Mouse (Mus musculus): ENCODE measurements around the gene Tbc1d14. TPM values are rescaled to one million over a fixed set of nuclear protein-coding genes. Genes with fewer than 3 reads are reported as not detected.

Tbc1d14 gene
- polyA plus RNA-seq, 1 experiment from 2014 or later, result 49.9 TPM

- Histone ChIP-seq H3K4me1 (ENCODE audit: control insufficient read depth, insufficient read depth, low read length) (peaks cover 20% of the 10 kb centered on the region), H3K27ac (ENCODE audit: low read depth, low read length) (peak overlapping the region; percentile 70), H3K27me3 (ENCODE audit: control insufficient read depth, insufficient read depth, low read length) (no peaks in the 10 kb centered on the region), H3K4me2 (replicated peaks; ENCODE audit: low read depth, low read length) (no peak overlapping the region), H3K4me3 (ENCODE audit: low read length) (no peak overlapping the region), H3K36me3 (ENCODE audit: control insufficient read depth, insufficient read depth, low read length) (peaks cover 14% of the 10 kb centered on the region), H3K9me3 (ENCODE audit: control insufficient read depth, low read length) (no peaks in the 10 kb centered on the region), H3K9ac (ENCODE audit: low read depth, low read length) (no peak overlapping the region)
- ATAC-seq (ENCODE audit: low FRiP score, low TSS enrichment), result no peak
- 34% methylated on average over 8 of the region's 8 CpGs for WGBS
Observed at GRCm38 (mm10) chr5:36574147-36574870, 18.8 kb downstream of the Tbc1d14 start.

- Histone ChIP-seq H3K9ac (ENCODE audit: low read depth, low read length) (no peak overlapping the region), H3K27me3 (ENCODE audit: control insufficient read depth, insufficient read depth, low read length) (no peaks in the 10 kb centered on the region), H3K4me3 (ENCODE audit: low read length) (no peak overlapping the region), H3K4me1 (ENCODE audit: control insufficient read depth, insufficient read depth, low read length) (peaks cover 27% of the 10 kb centered on the region), H3K27ac (ENCODE audit: low read depth, low read length) (no peak overlapping the region; the same call in 1 of the 2 replicates), H3K9me3 (ENCODE audit: control insufficient read depth, low read length) (no peaks in the 10 kb centered on the region), H3K4me2 (replicated peaks; ENCODE audit: low read depth, low read length) (no peak overlapping the region), H3K36me3 (ENCODE audit: control insufficient read depth, insufficient read depth, low read length) (peaks cover 14% of the 10 kb centered on the region)
- WGBS, result 66% methylated on average over 3 of the region's 3 CpGs
- no peak for ATAC-seq (ENCODE audit: low FRiP score, low TSS enrichment)
Observed at GRCm38 (mm10) chr5:36573354-36573753, 19.7 kb downstream of the Tbc1d14 start.

GRCm38 (mm10) chr5:36571371-36571770 is 21.7 kb downstream of the Tbc1d14 start:
- 90% methylated on average over 16 of the region's 16 CpGs for WGBS
- H3K9me3 ChIP-seq (ENCODE audit: control insufficient read depth, low read length), result no peaks in the 10 kb centered on the region
- ATAC-seq (ENCODE audit: low FRiP score, low TSS enrichment), result no peak
- H3K36me3 ChIP-seq (ENCODE audit: control insufficient read depth, insufficient read depth, low read length), result peaks cover 14% of the 10 kb centered on the region
- no peak overlapping the region for H3K4me3 ChIP-seq (ENCODE audit: low read length)
- H3K4me2 ChIP-seq (replicated peaks; ENCODE audit: low read depth, low read length), result no peak overlapping the region
- peaks cover 45% of the 10 kb centered on the region for H3K4me1 ChIP-seq (ENCODE audit: control insufficient read depth, insufficient read depth, low read length)
- no peak overlapping the region for H3K27ac ChIP-seq (ENCODE audit: low read depth, low read length)
- H3K9ac ChIP-seq (ENCODE audit: low read depth, low read length), result no peak overlapping the region
- H3K27me3 ChIP-seq (ENCODE audit: control insufficient read depth, insufficient read depth, low read length), result no peaks in the 10 kb centered on the region

GRCm38 (mm10) chr5:36570546-36571245 is 22.4 kb downstream of the Tbc1d14 start:
- Histone ChIP-seq H3K9me3 (ENCODE audit: control insufficient read depth, low read length) (no peaks in the 10 kb centered on the region), H3K9ac (ENCODE audit: low read depth, low read length) (no peak overlapping the region), H3K4me3 (ENCODE audit: low read length) (no peak overlapping the region), H3K36me3 (ENCODE audit: control insufficient read depth, insufficient read depth, low read length) (peaks cover 14% of the 10 kb centered on the region), H3K4me1 (ENCODE audit: control insufficient read depth, insufficient read depth, low read length) (peaks cover 45% of the 10 kb centered on the region), H3K27ac (ENCODE audit: low read depth, low read length) (no peak overlapping the region), H3K27me3 (ENCODE audit: control insufficient read depth, insufficient read depth, low read length) (no peaks in the 10 kb centered on the region), H3K4me2 (replicated peaks; ENCODE audit: low read depth, low read length) (no peak overlapping the region)
- no peak for ATAC-seq (ENCODE audit: low FRiP score, low TSS enrichment)
- 86% methylated on average over 4 of the region's 4 CpGs for WGBS

- no peak overlapping the region for H3K27ac ChIP-seq (ENCODE audit: low read depth, low read length)
- ATAC-seq (ENCODE audit: low FRiP score, low TSS enrichment), result no peak
- 92% methylated on average over 7 of the region's 7 CpGs for WGBS
- H3K4me1 ChIP-seq (ENCODE audit: control insufficient read depth, insufficient read depth, low read length), result peaks cover 41% of the 10 kb centered on the region
- peaks cover 14% of the 10 kb centered on the region for H3K36me3 ChIP-seq (ENCODE audit: control insufficient read depth, insufficient read depth, low read length)
- no peaks in the 10 kb centered on the region for H3K27me3 ChIP-seq (ENCODE audit: control insufficient read depth, insufficient read depth, low read length)
- H3K9me3 ChIP-seq (ENCODE audit: control insufficient read depth, low read length), result no peaks in the 10 kb centered on the region
- no peak overlapping the region for H3K4me3 ChIP-seq (ENCODE audit: low read length)
- no peak overlapping the region for H3K4me2 ChIP-seq (replicated peaks; ENCODE audit: low read depth, low read length)
- H3K9ac ChIP-seq (ENCODE audit: low read depth, low read length), result no peak overlapping the region
Observed at GRCm38 (mm10) chr5:36570098-36570497, 23.0 kb downstream of the Tbc1d14 start.

- no peak overlapping the region; the same call in 1 of the 2 replicates for H3K27ac ChIP-seq (ENCODE audit: low read depth, low read length)
Observed at GRCm38 (mm10) chr5:36568118-36568517, 25.0 kb downstream of the Tbc1d14 start.

DNA sequence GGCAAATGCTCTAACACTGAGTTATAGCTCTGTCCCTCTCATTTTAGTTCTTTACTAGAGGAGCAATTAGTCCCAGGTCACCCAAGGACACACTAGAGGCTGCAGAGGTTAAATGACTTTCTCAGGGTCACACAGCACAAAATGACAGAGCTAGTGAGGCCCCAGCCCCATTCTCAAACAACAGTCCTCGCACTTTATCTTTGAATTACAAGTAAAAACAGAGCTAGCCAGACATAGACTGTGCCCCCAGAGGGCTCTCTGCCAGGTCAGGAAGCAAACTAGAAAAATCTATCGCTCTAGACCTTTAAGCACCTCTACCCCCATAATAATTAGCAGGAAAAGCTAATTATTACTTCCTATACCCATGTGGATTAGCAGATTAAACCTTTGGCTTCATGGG is 25.4 kb downstream of the Tbc1d14 start:
- Histone ChIP-seq H3K27ac (ENCODE audit: low read depth, low read length) (peak overlapping the region; percentile 4; the same call in 1 of the 2 replicates), H3K4me3 (ENCODE audit: low read length) (no peak overlapping the region), H3K36me3 (ENCODE audit: control insufficient read depth, insufficient read depth, low read length) (peaks cover 14% of the 10 kb centered on the region), H3K9me3 (ENCODE audit: control insufficient read depth, low read length) (no peaks in the 10 kb centered on the region), H3K9ac (ENCODE audit: low read depth, low read length) (no peak overlapping the region), H3K4me2 (replicated peaks; ENCODE audit: low read depth, low read length) (no peak overlapping the region), H3K4me1 (ENCODE audit: control insufficient read depth, insufficient read depth, low read length) (peaks cover 24% of the 10 kb centered on the region; the same call in 1 of the 2 replicates), H3K27me3 (ENCODE audit: control insufficient read depth, insufficient read depth, low read length) (no peaks in the 10 kb centered on the region)
- WGBS, result 47% methylated on average over 2 of the region's 2 CpGs
- no peak for ATAC-seq (ENCODE audit: low FRiP score, low TSS enrichment)

More at GRCm38 (mm10) chr5:36568118-36568517, 25.0 kb downstream of the Tbc1d14 start:
- H3K4me3 ChIP-seq (ENCODE audit: low read length), result no peak overlapping the region
- no peak for ATAC-seq (ENCODE audit: low FRiP score, low TSS enrichment)
- no peaks in the 10 kb centered on the region for H3K27me3 ChIP-seq (ENCODE audit: control insufficient read depth, insufficient read depth, low read length)
- no peak overlapping the region for H3K4me2 ChIP-seq (replicated peaks; ENCODE audit: low read depth, low read length)
- H3K9ac ChIP-seq (ENCODE audit: low read depth, low read length), result no peak overlapping the region
- H3K36me3 ChIP-seq (ENCODE audit: control insufficient read depth, insufficient read depth, low read length), result peaks cover 14% of the 10 kb centered on the region
- H3K4me1 ChIP-seq (ENCODE audit: control insufficient read depth, insufficient read depth, low read length), result peaks cover 24% of the 10 kb centered on the region; the same call in 1 of the 2 replicates
- no peaks in the 10 kb centered on the region for H3K9me3 ChIP-seq (ENCODE audit: control insufficient read depth, low read length)
- WGBS, result 49% methylated on average over 4 of the region's 4 CpGs

DNA sequence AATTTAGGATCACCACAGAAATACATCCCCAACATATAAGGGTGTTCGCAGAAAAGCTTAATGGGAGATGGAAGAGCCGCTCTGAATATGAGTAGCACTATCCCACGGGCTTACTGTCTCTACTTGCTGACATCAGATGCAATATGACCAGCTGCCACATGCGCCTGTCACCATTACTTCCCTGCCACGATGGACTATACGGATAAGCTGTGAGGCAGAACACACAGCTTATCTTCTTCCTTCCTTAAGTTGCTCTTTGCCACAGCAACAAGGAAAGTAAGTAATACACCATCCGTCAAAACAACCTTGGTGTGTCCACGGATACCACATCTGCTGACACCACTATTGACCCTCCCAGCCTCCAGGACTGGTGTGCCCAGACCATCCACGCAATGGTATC is 28.5 kb downstream of the Tbc1d14 start:
- no peak overlapping the region for H3K4me3 ChIP-seq (ENCODE audit: low read length)

DNA sequence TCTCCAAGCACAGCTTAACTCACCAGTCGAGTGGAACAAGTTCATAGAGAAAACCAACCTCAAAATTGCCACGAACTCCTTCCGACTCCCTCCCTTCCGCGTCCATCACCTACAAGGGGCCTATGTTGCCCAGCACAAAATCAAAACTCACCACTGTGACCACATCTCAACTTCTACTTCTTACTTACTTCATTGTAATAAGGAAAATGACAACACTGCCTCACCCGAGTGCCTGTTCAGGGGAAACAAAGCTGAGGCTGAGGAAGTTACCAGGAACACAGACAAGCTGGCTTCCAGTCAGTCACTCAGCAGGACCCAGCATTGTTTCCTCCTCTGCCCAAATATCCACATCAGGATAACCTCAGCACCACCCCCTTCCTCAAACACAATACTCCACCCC is 29.3 kb downstream of the Tbc1d14 start:
- Histone ChIP-seq H3K4me3 (ENCODE audit: low read length) (no peak overlapping the region), H3K4me1 (ENCODE audit: control insufficient read depth, insufficient read depth, low read length) (peaks cover 41% of the 10 kb centered on the region; the same call in 1 of the 2 replicates), H3K9ac (ENCODE audit: low read depth, low read length) (no peak overlapping the region), H3K9me3 (ENCODE audit: control insufficient read depth, low read length) (no peaks in the 10 kb centered on the region), H3K4me2 (replicated peaks; ENCODE audit: low read depth, low read length) (no peak overlapping the region), H3K27me3 (ENCODE audit: control insufficient read depth, insufficient read depth, low read length) (no peaks in the 10 kb centered on the region), H3K36me3 (ENCODE audit: control insufficient read depth, insufficient read depth, low read length) (no peaks in the 10 kb centered on the region), H3K27ac (ENCODE audit: low read depth, low read length) (no peak overlapping the region)
- WGBS, result 85% methylated on average over 6 of the region's 6 CpGs
- ATAC-seq (ENCODE audit: low FRiP score, low TSS enrichment), result no peak

More for the DNA sequence above, 28.5 kb downstream of the Tbc1d14 start:
- Histone ChIP-seq H3K4me2 (replicated peaks; ENCODE audit: low read depth, low read length) (no peak overlapping the region), H3K4me1 (ENCODE audit: control insufficient read depth, insufficient read depth, low read length) (peaks cover 36% of the 10 kb centered on the region; the same call in 1 of the 2 replicates), H3K9ac (ENCODE audit: low read depth, low read length) (no peak overlapping the region), H3K9me3 (ENCODE audit: control insufficient read depth, low read length) (no peaks in the 10 kb centered on the region), H3K36me3 (ENCODE audit: control insufficient read depth, insufficient read depth, low read length) (no peaks in the 10 kb centered on the region), H3K27me3 (ENCODE audit: control insufficient read depth, insufficient read depth, low read length) (no peaks in the 10 kb centered on the region), H3K27ac (ENCODE audit: low read depth, low read length) (no peak overlapping the region)
- ATAC-seq (ENCODE audit: low FRiP score, low TSS enrichment), result no peak
- 88% methylated on average over 9 of the region's 9 CpGs for WGBS

Data from kidney, embryonic 14.5 days (tissue).